Mouse (Mus musculus): ENCODE results near the gene Pnkd.

- TF ChIP-seq GATA1 (IDR thresholded peaks at IDR 0.05; ENCODE audit: low read length), result no peak
- no peak for TF ChIP-seq TAL1 (IDR thresholded peaks at IDR 0.05; ENCODE audit: low read length)
These were observed 19.0 kb downstream of the Pnkd start for GRCm38 (mm10) chr1:74303509-74304338.
